Mouse (Mus musculus) embryonic facial prominence, embryonic 11.5 days (tissue): ENCODE data around the gene Anapc16. TPM values are rescaled to one million over a fixed set of nuclear protein-coding genes. Genes with fewer than 3 reads are reported as not detected.

ENCODE experiments used
- ATAC-seq: fragments of 200-750 bp; cut with Nextera tagmentation; replicated peaks from 2 replicates; pipeline ENCODE4 v1.8.0; 2017; ENCODE audit warnings: low read depth; ENCODE audit not compliant: insufficient number of reproducible peaks, low FRiP score, low TSS enrichment
- DNase-seq: peaks from one replicate; pipeline ENCODE4 v3.0.0-alpha.2; 2015; ENCODE audit warnings: low spot score
- H3K27ac ChIP-seq: fragments of 300-500 bp; sonication (generic); replicated peaks from 2 replicates; pipeline ENCODE4 v1.5.1; 2014; ENCODE audit warnings: mild to moderate bottlenecking, low read depth, low read length, control low read depth
- H3K27me3 ChIP-seq: fragments of 300-500 bp; sonication (generic); 2 replicates; pipeline ENCODE4 v1.6.1; 2014; ENCODE audit warnings: mild to moderate bottlenecking, low read length, moderate library complexity, mixed read lengths; ENCODE audit not compliant: control insufficient read depth, insufficient read depth
- H3K36me3 ChIP-seq: fragments of 300-500 bp; sonication (generic); replicated peaks from 2 replicates; pipeline ENCODE4 v1.6.1; 2014; ENCODE audit warnings: low read depth, mild to moderate bottlenecking, low read length, moderate library complexity, mixed read lengths; ENCODE audit not compliant: control insufficient read depth, insufficient read depth
- H3K4me1 ChIP-seq: fragments of 300-500 bp; sonication (generic); 2 replicates; pipeline ENCODE4 v1.6.1; 2014; ENCODE audit warnings: low read length, mixed read lengths; ENCODE audit not compliant: control insufficient read depth, insufficient read depth
- H3K4me2 ChIP-seq: fragments of 300-500 bp; sonication (generic); 2 replicates; pipeline ENCODE4 v1.6.1; 2014; ENCODE audit warnings: low read depth, mild to moderate bottlenecking, control low read depth, low read length, moderate library complexity
- H3K4me3 ChIP-seq: fragments of 300-500 bp; sonication (generic); 2 replicates; pipeline ENCODE4 v1.5.1; 2014; ENCODE audit warnings: low read depth, low read length, control low read depth
- H3K9ac ChIP-seq: fragments of 300-500 bp; sonication (generic); replicated peaks from 2 replicates; pipeline ENCODE4 v1.6.1; 2014; ENCODE audit warnings: mild to moderate bottlenecking, control low read depth, low read length
- H3K9me3 ChIP-seq: fragments of 300-500 bp; sonication (generic); replicated peaks from 2 replicates; pipeline ENCODE4 v1.6.1; 2016; ENCODE audit warnings: mild to moderate bottlenecking, low read length, inconsistent platforms, mixed read lengths; ENCODE audit not compliant: control insufficient read depth
- WGBS: fragments of 180-500 bp; shearing (Covaris S2); extraction: QIAGEN DNeasy Blood & Tissue Kit; methylation state at CpG from one replicate; pipeline ENCODE4 v1.1.7; 2014; 5-methylcytosine and 5-hydroxymethylcytosine counted together
- polyA plus RNA-seq: library from polyadenylated mRNA; unstranded; fragments of >200 nt; fragmentation: Nextera tagmentation; extraction: Ambion mirVana; gene quantifications from 2 replicates; pipeline ENCODE4 v1.2.1, GENCODE M21; 2014

The Anapc16 gene
- polyA plus RNA-seq, 1 experiment from 2014 or later, result 88.7 TPM

DNA sequence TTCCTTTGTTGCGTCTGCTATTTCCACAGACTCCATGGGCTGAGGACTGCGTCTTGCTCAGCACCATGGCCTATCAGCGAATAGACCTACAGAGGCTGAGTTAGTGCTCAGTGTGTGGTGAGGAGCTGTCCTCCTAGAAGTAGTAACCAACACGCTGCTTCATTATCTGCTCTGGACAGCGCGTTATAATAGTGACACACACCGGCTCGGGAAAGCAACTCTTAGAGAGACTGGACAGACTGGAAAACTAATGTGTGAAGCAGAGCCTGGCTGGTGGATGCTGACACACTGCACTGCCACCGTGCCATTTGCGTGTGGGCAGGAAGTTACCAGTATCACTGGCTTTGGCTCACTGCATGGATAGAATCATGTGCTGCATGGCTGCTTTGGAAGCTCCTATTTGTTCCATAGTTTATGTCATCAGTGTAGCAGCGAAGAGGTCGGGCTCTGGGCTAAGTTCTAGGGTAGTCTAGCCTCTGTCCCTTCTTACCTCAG lies 20.5 kb downstream of the Anapc16 start:
- Histone ChIP-seq H3K4me2 (no peak overlapping the region), H3K36me3 (no peaks in the 10 kb centered on the region), H3K27me3 (no peaks in the 10 kb centered on the region), H3K4me1 (no peaks in the 10 kb centered on the region), H3K9me3 (no peaks in the 10 kb centered on the region), H3K4me3 (no peak overlapping the region), H3K9ac (no peak overlapping the region), H3K27ac (no peak overlapping the region)
- no peak for DNase-seq
- ATAC-seq, result no peak
- WGBS, result 89% methylated on average over 12 of the region's 12 CpGs

- Histone ChIP-seq H3K4me3 (no peak overlapping the region), H3K27me3 (no peaks in the 10 kb centered on the region), H3K36me3 (no peaks in the 10 kb centered on the region), H3K4me1 (no peaks in the 10 kb centered on the region), H3K4me2 (no peak overlapping the region), H3K27ac (no peak overlapping the region), H3K9me3 (no peaks in the 10 kb centered on the region), H3K9ac (no peak overlapping the region)
- 93% methylated on average over 9 of the region's 9 CpGs for WGBS
- ATAC-seq (no peak), DNase-seq (no peak)
Measured at GRCm38 (mm10) chr10:59981792-59982191, 21.1 kb downstream of the Anapc16 start.

DNA sequence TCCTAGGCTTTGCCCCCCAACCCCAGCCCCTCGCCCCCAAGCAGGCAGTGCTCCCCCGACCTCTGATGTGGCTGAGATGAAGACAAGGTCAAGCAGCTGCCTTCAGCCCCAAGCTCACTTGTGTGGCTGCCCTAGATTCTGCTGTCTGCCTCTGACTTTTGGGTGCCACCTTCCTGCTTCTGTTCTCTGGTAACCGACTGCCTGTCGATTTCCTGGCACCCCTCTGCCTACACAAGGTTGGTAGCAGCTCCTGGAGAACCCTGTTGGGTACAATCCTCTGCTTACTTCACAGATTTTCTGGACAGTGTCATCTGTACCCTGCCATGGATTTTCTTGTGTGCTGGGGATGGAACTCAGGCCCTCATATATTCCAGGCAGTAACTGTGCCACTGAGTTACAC lies 21.6 kb downstream of the Anapc16 start:
- ATAC-seq (no peak), DNase-seq (no peak)
- Histone ChIP-seq H3K4me2 (no peak overlapping the region), H3K36me3 (no peaks in the 10 kb centered on the region), H3K4me3 (no peak overlapping the region), H3K9me3 (no peaks in the 10 kb centered on the region), H3K4me1 (no peaks in the 10 kb centered on the region), H3K9ac (no peak overlapping the region), H3K27ac (no peak overlapping the region), H3K27me3 (no peaks in the 10 kb centered on the region)
- WGBS, result 70% methylated on average over 4 of the region's 4 CpGs

GRCm38 (mm10) chr10:59980815-59981244 lies 22.1 kb downstream of the Anapc16 start:
- DNase-seq (no peak), ATAC-seq (no peak)
- no peak overlapping the region for H3K4me2 ChIP-seq
- H3K27me3 ChIP-seq, result no peaks in the 10 kb centered on the region
- H3K9ac ChIP-seq, result no peak overlapping the region
- H3K4me1 ChIP-seq, result no peaks in the 10 kb centered on the region
- H3K9me3 ChIP-seq, result no peaks in the 10 kb centered on the region
- whole genome bisulfite sequencing, result 85% methylated on average over 6 of the region's 6 CpGs
- no peaks in the 10 kb centered on the region for H3K36me3 ChIP-seq
- no peak overlapping the region for H3K27ac ChIP-seq
- H3K4me3 ChIP-seq, result no peak overlapping the region

DNA sequence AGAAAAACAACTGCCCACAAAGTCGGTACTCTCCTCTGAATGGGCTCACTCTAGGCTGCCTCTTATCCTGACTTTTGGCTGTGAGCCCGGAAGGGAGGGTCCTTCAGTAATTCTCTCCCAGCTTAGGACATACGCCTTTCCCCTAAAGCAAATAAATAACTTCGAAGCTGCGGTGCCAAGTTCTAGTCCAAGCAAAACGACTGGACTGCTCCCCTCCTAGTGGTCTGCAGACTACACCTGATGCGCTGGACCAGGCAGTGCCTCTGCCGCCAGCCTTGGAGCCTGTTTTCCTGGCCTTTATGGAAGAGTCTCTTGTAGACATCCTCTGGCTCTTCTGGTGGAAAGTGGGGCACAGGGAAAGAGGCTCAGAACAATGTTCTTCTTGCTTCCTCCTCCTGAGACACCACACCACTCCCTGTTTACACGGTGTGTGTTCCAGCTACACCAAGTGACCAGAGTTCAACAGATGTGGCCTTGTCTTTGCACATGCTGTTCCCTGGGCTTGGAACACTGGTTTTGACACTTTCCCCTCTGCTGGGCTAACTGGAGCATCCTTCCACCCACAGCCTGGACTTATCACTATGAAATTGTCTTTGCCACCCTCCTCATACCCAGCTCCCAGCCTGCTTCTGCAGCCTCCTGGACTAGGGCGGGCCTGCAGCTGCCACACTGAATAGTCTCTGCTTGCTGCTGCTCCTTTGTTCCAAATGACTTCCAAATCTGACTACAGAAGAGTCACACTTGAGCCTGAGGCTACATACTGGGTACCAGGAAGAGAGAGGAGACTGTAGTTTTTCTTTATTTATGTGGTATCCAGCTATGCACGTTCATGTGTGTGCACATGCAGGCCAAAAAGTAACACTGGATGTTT lies 23.8 kb downstream of the Anapc16 start:
- Histone ChIP-seq H3K27ac (no peak overlapping the region), H3K9me3 (no peaks in the 10 kb centered on the region), H3K4me3 (no peak overlapping the region), H3K9ac (no peak overlapping the region), H3K4me1 (no peaks in the 10 kb centered on the region; the same call in 1 of the 2 replicates), H3K36me3 (no peaks in the 10 kb centered on the region), H3K4me2 (no peak overlapping the region), H3K27me3 (no peaks in the 10 kb centered on the region)
- 60% methylated on average over 11 of the region's 11 CpGs for WGBS
- ATAC-seq (no peak), DNase-seq (no peak)

DNA sequence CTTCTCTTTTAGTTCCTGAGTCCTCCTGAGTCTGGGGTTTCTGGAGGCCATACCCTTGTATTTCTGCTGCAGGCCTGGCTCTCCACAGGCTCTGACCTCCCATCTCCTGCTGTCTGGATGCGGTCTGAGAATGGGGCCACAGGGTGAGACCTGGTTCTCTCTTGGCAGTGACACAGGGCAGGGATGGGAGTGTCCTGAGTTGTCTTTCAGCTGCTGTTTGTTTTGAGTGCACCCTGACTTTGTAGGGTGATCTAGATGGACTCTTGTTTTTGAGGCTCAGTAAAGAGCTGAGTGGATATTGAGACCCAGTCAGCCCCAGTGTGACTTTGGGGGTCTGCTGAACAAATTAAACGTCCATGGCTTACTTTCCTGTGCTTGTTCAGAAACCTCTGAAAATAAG lies 24.5 kb downstream of the Anapc16 start:
- no peak for DNase-seq
- no peak overlapping the region for H3K9ac ChIP-seq
- H3K4me3 ChIP-seq, result no peak overlapping the region
- no peak for ATAC-seq
- no peaks in the 10 kb centered on the region for H3K27me3 ChIP-seq
- H3K27ac ChIP-seq, result no peak overlapping the region
- H3K4me2 ChIP-seq, result no peak overlapping the region
- WGBS, result 71% methylated on average over 2 of the region's 2 CpGs
- H3K9me3 ChIP-seq, result no peaks in the 10 kb centered on the region
- no peaks in the 10 kb centered on the region for H3K36me3 ChIP-seq
- H3K4me1 ChIP-seq, result no peaks in the 10 kb centered on the region; the same call in 1 of the 2 replicates

DNA sequence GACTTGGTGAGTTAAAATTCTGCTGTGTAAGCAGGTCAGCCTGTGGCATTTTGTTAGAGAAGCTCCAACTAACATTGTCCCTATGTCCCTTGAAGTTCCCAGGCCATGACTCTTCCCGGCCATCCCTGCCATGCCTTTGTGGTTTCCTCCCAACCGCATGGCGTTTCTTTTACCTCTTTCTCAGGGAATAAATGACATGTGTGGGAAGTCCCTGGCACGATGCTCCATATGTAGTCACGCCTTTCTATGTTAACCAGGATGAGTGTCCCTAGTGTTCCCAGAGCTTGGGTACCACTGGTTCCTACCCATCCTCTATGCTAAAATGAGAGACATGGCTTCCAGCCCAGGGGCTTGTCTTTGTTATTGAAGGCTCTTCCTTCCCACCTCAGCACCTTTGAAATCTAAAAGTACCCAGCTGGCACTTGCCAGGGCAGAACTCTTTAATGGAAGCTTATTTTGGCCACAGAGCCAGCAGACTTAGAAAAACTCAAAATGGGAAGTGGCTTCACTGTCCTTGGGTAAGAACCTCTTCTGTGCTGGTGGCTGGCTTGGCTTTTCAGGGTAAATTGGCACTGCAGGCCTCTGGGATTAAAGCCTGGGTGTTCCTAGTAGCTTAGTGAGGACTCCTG lies 25.1 kb downstream of the Anapc16 start:
- H3K27ac ChIP-seq, result no peak overlapping the region
- no peak overlapping the region for H3K9ac ChIP-seq
- no peaks in the 10 kb centered on the region; the same call in 1 of the 2 replicates for H3K4me1 ChIP-seq
- 91% methylated on average over 5 of the region's 5 CpGs for WGBS
- no peak overlapping the region for H3K4me2 ChIP-seq
- H3K27me3 ChIP-seq, result no peaks in the 10 kb centered on the region
- DNase-seq, result no peak
- H3K9me3 ChIP-seq, result no peaks in the 10 kb centered on the region
- no peak overlapping the region for H3K4me3 ChIP-seq
- no peak for ATAC-seq
- no peaks in the 10 kb centered on the region for H3K36me3 ChIP-seq

DNA sequence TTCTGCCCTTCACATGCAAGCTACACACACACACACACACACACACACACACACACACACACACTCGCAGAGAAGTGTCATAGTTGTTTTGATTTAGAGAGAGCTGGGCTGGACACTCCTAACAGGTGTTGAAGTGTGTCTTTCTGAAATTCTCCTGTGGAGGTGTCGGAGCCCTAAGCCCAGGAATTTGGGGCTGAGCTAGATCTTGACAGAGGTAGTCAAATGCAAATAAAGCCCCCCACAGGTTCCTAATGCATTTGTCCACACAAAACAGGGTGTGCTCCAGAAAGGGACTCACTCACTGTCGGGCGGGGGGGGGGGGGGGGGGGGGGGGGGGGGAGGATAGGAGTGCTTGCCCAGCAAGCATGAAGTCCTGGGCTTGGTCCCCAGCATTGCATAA lies 25.8 kb downstream of the Anapc16 start:
- ATAC-seq, result no peak

More for the DNA sequence above, 25.8 kb downstream of the Anapc16 start:
- H3K27me3 ChIP-seq, result no peaks in the 10 kb centered on the region
- H3K36me3 ChIP-seq, result no peaks in the 10 kb centered on the region
- H3K4me3 ChIP-seq, result no peak overlapping the region
- no peak overlapping the region for H3K4me2 ChIP-seq
- no peaks in the 10 kb centered on the region for H3K9me3 ChIP-seq
- no peak for DNase-seq
- H3K9ac ChIP-seq, result no peak overlapping the region
- H3K4me1 ChIP-seq, result no peaks in the 10 kb centered on the region; the same call in 1 of the 2 replicates
- 53% methylated on average over 2 of the region's 4 CpGs for WGBS
- H3K27ac ChIP-seq, result no peak overlapping the region
